Mouse (Mus musculus): ENCODE measurements around the gene Gpr153. TPM values are rescaled to one million over a fixed set of nuclear protein-coding genes. Genes with fewer than 3 reads are reported as not detected.

Gpr153 gene
- polyA plus RNA-seq, 1 experiment, result 7.9 TPM

DNA sequence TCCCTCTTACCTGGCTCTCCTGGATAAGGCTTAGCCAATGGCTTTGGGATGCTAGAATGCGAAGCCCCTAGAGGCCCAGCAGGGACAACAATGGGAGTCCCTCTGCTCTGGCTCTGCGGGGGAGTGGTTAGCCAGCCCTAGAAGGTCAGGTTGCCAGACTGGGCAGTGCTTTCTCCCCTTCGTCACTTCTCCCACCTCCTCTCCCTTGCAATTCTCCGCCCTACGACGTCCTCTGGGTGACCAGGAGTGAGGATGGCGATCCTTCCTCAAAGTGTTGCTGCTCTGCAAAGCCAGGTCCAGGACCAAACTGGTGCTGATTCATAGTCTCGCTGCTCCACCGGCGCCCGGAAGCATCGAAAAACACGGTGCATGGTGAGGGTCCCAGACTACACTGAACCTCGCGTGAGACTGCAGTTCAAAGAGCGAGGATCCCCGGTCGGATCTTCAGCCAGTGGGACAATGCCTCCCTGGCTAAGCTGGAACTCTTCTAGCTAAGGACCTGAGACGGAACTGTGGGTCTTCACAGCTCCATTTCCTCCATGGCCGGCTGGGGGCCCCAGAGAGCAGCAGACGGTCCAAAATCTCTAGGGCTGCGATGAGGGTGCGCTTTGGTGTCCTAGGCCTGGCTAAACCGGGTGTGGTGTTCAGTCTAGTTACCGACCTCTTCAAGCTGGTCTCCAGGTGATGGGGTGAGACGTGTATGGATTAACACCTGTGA, 44.6 kb downstream of the Gpr153 start, which contains the start of gene Rnf207:
TSS of gene Rnf207 (minus strand) at position 477 of the 718 bp plus-strand sequence.
- H3K4me1 ChIP-seq (ENCODE audit: control insufficient read depth, insufficient read depth, low read length), result peaks cover 4% of the 10 kb centered on the region
- no peaks in the 10 kb centered on the region for H3K9me3 ChIP-seq (replicated peaks; ENCODE audit: control insufficient read depth, insufficient read depth, low read length, poor library complexity, severe bottlenecking)
- no peaks in the 10 kb centered on the region for H3K27me3 ChIP-seq (ENCODE audit: control insufficient read depth, insufficient read depth, low read length, poor library complexity, severe bottlenecking)
- no peak for TF ChIP-seq EP300 (IDR thresholded peaks at IDR 0.05; ENCODE audit: insufficient read depth, low read depth, low read length)
- peak; percentile 64 for TF ChIP-seq CTCF (IDR thresholded peaks at IDR 0.05; ENCODE audit: low read depth, low read length)
- 0 out of 2 replicates have a peak within 1 kb of the TSS, but pooled peaks have one; percentile 23 for H3K9ac ChIP-seq (ENCODE audit: low read depth, poor library complexity, severe bottlenecking)
- H3K36me3 ChIP-seq (ENCODE audit: control insufficient read depth, insufficient read depth, low read length, poor library complexity, severe bottlenecking), result no peaks in the 10 kb centered on the region
- H3K4me3 ChIP-seq (ENCODE audit: low read depth, low read length), result peak within 1 kb of the TSS; percentile 55
- H3K27ac ChIP-seq (ENCODE audit: insufficient read depth, low read length), result no peak within 1 kb of the TSS

DNA sequence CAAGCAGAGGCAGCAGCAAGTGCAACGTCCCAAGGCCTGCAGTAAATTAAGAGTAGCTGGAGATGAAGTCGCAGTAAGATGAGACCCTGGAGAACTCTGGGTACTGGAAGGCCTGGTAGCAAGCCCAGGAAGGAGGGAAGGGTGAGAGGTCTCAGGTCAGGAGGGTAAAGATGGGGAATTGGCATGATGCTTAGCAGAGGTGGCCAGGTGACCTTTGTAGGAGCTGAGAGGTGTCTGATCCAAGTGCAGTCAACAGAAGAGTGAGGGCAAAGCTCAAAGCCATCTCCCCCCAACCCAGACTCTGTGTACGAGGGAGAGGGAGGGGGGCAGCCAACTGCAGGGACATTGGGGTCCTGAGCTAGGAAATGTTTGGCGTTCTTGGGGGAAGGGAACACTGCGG, 47.4 kb downstream of the Gpr153 start:
- no peaks in the 10 kb centered on the region for H3K9me3 ChIP-seq (replicated peaks; ENCODE audit: control insufficient read depth, insufficient read depth, low read length, poor library complexity, severe bottlenecking)
- no peak overlapping the region for H3K27ac ChIP-seq (ENCODE audit: insufficient read depth, low read length)
- no peak overlapping the region for H3K9ac ChIP-seq (ENCODE audit: low read depth, poor library complexity, severe bottlenecking)
- H3K4me3 ChIP-seq (ENCODE audit: low read depth, low read length), result no peak overlapping the region
- no peaks in the 10 kb centered on the region for H3K27me3 ChIP-seq (ENCODE audit: control insufficient read depth, insufficient read depth, low read length, poor library complexity, severe bottlenecking)
- TF ChIP-seq CTCF (IDR thresholded peaks at IDR 0.05; ENCODE audit: low read depth, low read length), result no peak
- TF ChIP-seq POLR2A (IDR thresholded peaks at IDR 0.05; ENCODE audit: insufficient read depth, low read length), result no peak
- H3K36me3 ChIP-seq (ENCODE audit: control insufficient read depth, insufficient read depth, low read length, poor library complexity, severe bottlenecking), result no peaks in the 10 kb centered on the region
- H3K4me1 ChIP-seq (ENCODE audit: control insufficient read depth, insufficient read depth, low read length), result peaks cover 2% of the 10 kb centered on the region

GRCm38 (mm10) chr4:152324641-152325562, 50.9 kb downstream of the Gpr153 start:
- peak overlapping the region; percentile 93 for H3K9ac ChIP-seq (ENCODE audit: low read depth, poor library complexity, severe bottlenecking)

GRCm38 (mm10) chr4:152325574-152326411, 51.8 kb downstream of the Gpr153 start, which contains the start of gene Rpl22:
Gene Rpl22 (plus strand): TSS chr4:152325742.
- peaks cover 10% of the 10 kb centered on the region for H3K4me1 ChIP-seq (ENCODE audit: control insufficient read depth, insufficient read depth, low read length)
- H3K9ac ChIP-seq (ENCODE audit: low read depth, poor library complexity, severe bottlenecking), result peak within 1 kb of the TSS; percentile 93
- H3K27ac ChIP-seq (ENCODE audit: insufficient read depth, low read length), result peak within 1 kb of the TSS; percentile 74
- no peaks in the 10 kb centered on the region for H3K27me3 ChIP-seq (ENCODE audit: control insufficient read depth, insufficient read depth, low read length, poor library complexity, severe bottlenecking)
- H3K4me3 ChIP-seq (ENCODE audit: low read depth, low read length), result peak within 1 kb of the TSS; percentile 93
- no peaks in the 10 kb centered on the region for H3K9me3 ChIP-seq (replicated peaks; ENCODE audit: control insufficient read depth, insufficient read depth, low read length, poor library complexity, severe bottlenecking)
- no peak for TF ChIP-seq CTCF (IDR thresholded peaks at IDR 0.05; ENCODE audit: low read depth, low read length)
- peak; percentile 88 for TF ChIP-seq EP300 (IDR thresholded peaks at IDR 0.05; ENCODE audit: insufficient read depth, low read depth, low read length)
- TF ChIP-seq POLR2A (IDR thresholded peaks at IDR 0.05; ENCODE audit: insufficient read depth, low read length), result peak; percentile 7
- peaks cover 32% of the 10 kb centered on the region for H3K36me3 ChIP-seq (ENCODE audit: control insufficient read depth, insufficient read depth, low read length, poor library complexity, severe bottlenecking)

More at GRCm38 (mm10) chr4:152324641-152325562, 50.9 kb downstream of the Gpr153 start:
- H3K36me3 ChIP-seq (ENCODE audit: control insufficient read depth, insufficient read depth, low read length, poor library complexity, severe bottlenecking), result peaks cover 23% of the 10 kb centered on the region
- peak overlapping the region; percentile 74 for H3K27ac ChIP-seq (ENCODE audit: insufficient read depth, low read length)
- H3K27me3 ChIP-seq (ENCODE audit: control insufficient read depth, insufficient read depth, low read length, poor library complexity, severe bottlenecking), result no peaks in the 10 kb centered on the region
- peaks cover 6% of the 10 kb centered on the region for H3K4me1 ChIP-seq (ENCODE audit: control insufficient read depth, insufficient read depth, low read length)
- peak; percentile 17 for TF ChIP-seq POLR2A (IDR thresholded peaks at IDR 0.05; ENCODE audit: insufficient read depth, low read length)
- TF ChIP-seq CTCF (IDR thresholded peaks at IDR 0.05; ENCODE audit: low read depth, low read length), result no peak
- H3K9me3 ChIP-seq (replicated peaks; ENCODE audit: control insufficient read depth, insufficient read depth, low read length, poor library complexity, severe bottlenecking), result no peaks in the 10 kb centered on the region
- H3K4me3 ChIP-seq (ENCODE audit: low read depth, low read length), result peak overlapping the region; percentile 79

GRCm38 (mm10) chr4:152326543-152326942, 52.5 kb downstream of the Gpr153 start:
- Histone ChIP-seq H3K9ac (ENCODE audit: low read depth, poor library complexity, severe bottlenecking) (peak overlapping the region; percentile 93), H3K4me3 (ENCODE audit: low read depth, low read length) (peak overlapping the region; percentile 93), H3K4me1 (ENCODE audit: control insufficient read depth, insufficient read depth, low read length) (peaks cover 10% of the 10 kb centered on the region), H3K9me3 (replicated peaks; ENCODE audit: control insufficient read depth, insufficient read depth, low read length, poor library complexity, severe bottlenecking) (no peaks in the 10 kb centered on the region), H3K36me3 (ENCODE audit: control insufficient read depth, insufficient read depth, low read length, poor library complexity, severe bottlenecking) (peaks cover 39% of the 10 kb centered on the region), H3K27ac (ENCODE audit: insufficient read depth, low read length) (peak overlapping the region; percentile 40), H3K27me3 (ENCODE audit: control insufficient read depth, insufficient read depth, low read length, poor library complexity, severe bottlenecking) (no peaks in the 10 kb centered on the region)
- no peak for TF ChIP-seq CTCF (IDR thresholded peaks at IDR 0.05; ENCODE audit: low read depth, low read length)
- TF ChIP-seq POLR2A (IDR thresholded peaks at IDR 0.05; ENCODE audit: insufficient read depth, low read length), result no peak
- TF ChIP-seq EP300 (IDR thresholded peaks at IDR 0.05; ENCODE audit: insufficient read depth, low read depth, low read length), result no peak

Data from ES-Bruce4 (cell line).